Mouse (Mus musculus) forebrain, embryonic 12.5 days (tissue): ENCODE measurements around the gene Smpd2. TPM values are rescaled to one million over a fixed set of nuclear protein-coding genes. Genes with fewer than 3 reads are reported as not detected.

Experiments used
- ATAC-seq: fragments of 200-750 bp; cut with Nextera tagmentation; 2 replicates; pipeline ENCODE4 v1.8.0; 2017; ENCODE audit warnings: moderate TSS enrichment; ENCODE audit not compliant: low FRiP score
- H3K27ac ChIP-seq: fragments of 300-500 bp; sonication (generic); 2 replicates; pipeline ENCODE4 v1.5.1; 2016; ENCODE audit warnings: mild to moderate bottlenecking
- H3K27me3 ChIP-seq: fragments of 300-500 bp; sonication (generic); 2 replicates; pipeline ENCODE4 v1.6.1; 2016; ENCODE audit warnings: mild to moderate bottlenecking
- H3K36me3 ChIP-seq: fragments of 300-500 bp; sonication (generic); replicated peaks from 2 replicates; pipeline ENCODE4 v1.6.1; 2016; ENCODE audit warnings: mild to moderate bottlenecking
- H3K4me1 ChIP-seq: fragments of 300-500 bp; sonication (generic); 2 replicates; pipeline ENCODE4 v1.6.1; 2016
- H3K4me2 ChIP-seq: fragments of 300-500 bp; sonication (generic); 2 replicates; pipeline ENCODE4 v1.6.1; 2016; ENCODE audit warnings: mild to moderate bottlenecking, moderate library complexity
- H3K4me3 ChIP-seq: fragments of 300-500 bp; sonication (generic); replicated peaks from 2 replicates; pipeline ENCODE4 v1.5.1; 2016; ENCODE audit warnings: mild to moderate bottlenecking
- H3K9ac ChIP-seq: fragments of 300-500 bp; sonication (generic); 2 replicates; pipeline ENCODE4 v1.6.1; 2016; ENCODE audit warnings: mild to moderate bottlenecking
- H3K9me3 ChIP-seq: fragments of 300-500 bp; sonication (generic); 2 replicates; pipeline ENCODE4 v1.6.1; 2016
- WGBS: fragments of 180-500 bp; shearing (Covaris S2); methylation state at CpG from one replicate; pipeline ENCODE4 v1.1.7; 2016; 5-methylcytosine and 5-hydroxymethylcytosine counted together
- polyA plus RNA-seq: library from polyadenylated mRNA; unstranded; fragments of >200 nt; fragmentation: Nextera tagmentation; extraction: Ambion mirVana; gene quantifications from 2 replicates; pipeline ENCODE4 v1.2.1, GENCODE M21; 2016

Gene Smpd2
- 52.2 and 52.3 TPM in 2 replicates for polyA plus RNA-seq

DNA sequence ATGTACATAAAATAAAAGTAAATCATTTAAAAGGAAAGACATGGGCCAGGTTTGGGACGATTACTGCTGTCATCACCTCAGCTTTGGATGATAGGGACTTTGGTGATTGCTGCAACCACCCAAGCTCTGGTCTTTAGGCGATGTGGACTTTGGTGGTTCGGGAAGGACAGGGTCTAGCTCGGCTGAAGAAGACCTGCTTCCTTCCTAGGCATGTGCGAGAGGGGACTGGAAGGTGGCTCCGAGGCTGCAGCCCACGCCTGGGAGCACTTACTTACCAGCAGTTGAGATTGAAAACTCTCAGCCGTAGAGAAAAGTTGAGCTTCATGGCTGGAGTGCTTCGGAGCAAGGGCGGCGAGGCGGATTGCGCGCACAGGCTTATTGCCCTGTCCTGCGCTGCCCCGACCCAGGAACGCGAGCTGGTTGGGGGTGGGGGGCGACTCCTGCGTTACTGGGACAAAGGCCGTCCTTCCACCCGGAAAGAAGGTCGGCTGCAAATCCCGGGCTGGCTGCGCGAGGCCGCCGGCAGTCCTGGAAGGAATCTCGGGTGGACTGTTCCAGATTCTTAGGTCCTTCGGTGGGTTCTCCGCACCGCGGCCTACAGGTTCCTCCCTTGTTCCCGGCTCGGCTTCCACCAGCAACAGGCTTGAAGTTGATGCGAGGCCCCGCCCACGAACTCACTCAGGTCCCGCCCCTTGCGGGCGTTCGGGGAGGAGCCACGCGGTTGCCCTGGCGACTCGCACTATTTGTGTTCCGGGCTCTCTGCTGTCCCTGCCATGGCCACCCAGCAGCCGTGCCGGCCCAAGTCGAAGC lies at the start of gene Smpd2, which contains the start of gene Ppil6:
Gene Smpd2, minus strand, starts transcription at position 662 of the 810 bp plus-strand sequence.
Gene Ppil6, plus strand, starts transcription at position 732 of the 810 bp plus-strand sequence.
- Histone ChIP-seq H3K36me3 (peaks cover 37% of the 10 kb centered on the region), H3K27ac (peak within 1 kb of the TSS; percentile 75), H3K9me3 (no peaks in the 10 kb centered on the region), H3K4me3 (peak within 1 kb of the TSS; percentile 63), H3K27me3 (no peaks in the 10 kb centered on the region), H3K9ac (peak within 1 kb of the TSS; percentile 68), H3K4me1 (peaks cover 34% of the 10 kb centered on the region), H3K4me2 (peak within 1 kb of the TSS; percentile 98)
- peak; percentile 96 for ATAC-seq
- under 1% methylated on average over 49 of the region's 50 CpGs for WGBS

DNA sequence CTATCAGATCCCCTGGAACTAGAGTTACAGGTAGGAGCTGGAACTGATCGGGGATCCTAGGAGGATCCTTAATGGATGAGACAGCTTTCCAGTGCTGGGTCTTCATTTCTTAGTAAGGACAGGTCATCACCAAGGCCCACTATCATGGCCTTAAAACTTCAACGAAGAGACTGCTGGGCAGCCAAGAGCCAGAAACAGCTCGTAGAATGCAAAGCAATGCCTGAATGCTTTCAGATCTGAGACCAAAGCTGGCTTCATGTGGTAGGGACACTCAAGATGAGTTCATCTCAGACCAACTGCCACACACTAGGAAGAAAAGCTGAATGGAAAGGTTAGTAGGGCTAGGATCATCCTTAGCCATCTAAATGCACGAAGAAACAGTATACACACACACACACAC lies 48.8 kb upstream of the Smpd2 start:
- H3K9ac ChIP-seq = no peak overlapping the region
- H3K4me2 ChIP-seq = no peak overlapping the region
- 92% methylated on average over 4 of the region's 4 CpGs for WGBS
- H3K9me3 ChIP-seq = no peaks in the 10 kb centered on the region
- no peaks in the 10 kb centered on the region for H3K27me3 ChIP-seq
- H3K27ac ChIP-seq = no peak overlapping the region
- H3K4me1 ChIP-seq = peaks cover 2% of the 10 kb centered on the region; the same call in 1 of the 2 replicates
- ATAC-seq = no peak
- H3K36me3 ChIP-seq = peaks cover 43% of the 10 kb centered on the region
- H3K4me3 ChIP-seq = no peak overlapping the region

DNA sequence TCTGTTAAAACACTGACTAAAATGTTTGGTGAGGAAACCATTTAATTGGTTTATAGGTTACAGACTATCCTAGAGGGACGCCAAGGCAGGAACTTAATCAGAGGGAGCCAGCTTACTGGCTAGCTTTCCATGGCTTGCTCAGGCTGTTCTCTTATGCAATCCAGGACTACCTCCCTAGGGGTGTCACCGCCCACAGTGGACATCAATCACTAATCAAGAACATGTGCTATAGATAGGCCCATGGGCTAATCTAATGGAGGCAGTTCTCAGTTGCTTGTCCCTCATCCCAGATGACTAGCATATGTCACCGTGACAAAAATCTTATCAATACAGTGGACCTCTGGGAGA lies 47.8 kb upstream of the Smpd2 start:
- Histone ChIP-seq H3K9ac (no peak overlapping the region), H3K9me3 (no peaks in the 10 kb centered on the region), H3K27me3 (no peaks in the 10 kb centered on the region), H3K4me2 (no peak overlapping the region), H3K27ac (no peak overlapping the region), H3K4me3 (no peak overlapping the region), H3K4me1 (no peaks in the 10 kb centered on the region), H3K36me3 (peaks cover 53% of the 10 kb centered on the region)
- no peak for ATAC-seq
- WGBS = 93% methylated on average over 3 of the region's 3 CpGs

DNA sequence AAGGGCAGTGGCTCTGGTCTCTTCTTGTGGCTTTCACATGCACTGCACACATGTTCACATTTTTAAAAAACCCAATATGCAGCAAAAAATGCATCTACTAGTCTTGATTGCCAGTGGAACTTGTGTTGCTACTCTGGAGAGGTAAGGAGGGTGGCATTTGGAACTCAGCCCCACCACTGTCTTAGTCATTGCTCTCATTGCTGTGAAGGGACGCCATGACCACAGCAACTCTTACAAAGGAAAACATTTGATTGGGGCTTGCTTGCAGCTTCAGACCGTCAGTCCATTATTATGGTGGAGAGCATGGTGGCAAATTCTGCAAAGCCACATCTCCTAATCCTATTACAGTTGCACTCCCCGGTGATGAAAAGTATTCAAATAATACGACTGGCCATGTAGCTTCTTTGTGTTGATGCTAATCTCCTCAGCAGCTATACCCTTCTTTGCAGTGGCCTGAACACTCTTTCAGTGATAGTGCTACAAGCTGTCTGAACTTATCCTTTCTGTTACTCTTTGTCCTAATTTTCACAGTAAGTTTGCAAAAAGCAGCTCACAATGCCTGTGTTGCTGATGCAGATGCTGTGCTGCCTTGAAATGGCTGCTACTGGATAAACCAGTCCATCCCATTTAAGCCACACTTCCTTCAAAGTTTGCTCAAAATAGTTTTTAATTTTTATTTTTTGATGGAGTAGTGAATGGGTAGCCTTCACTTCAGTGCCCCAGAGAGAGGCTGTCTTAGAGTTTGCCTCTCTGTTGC lies 47.2 kb upstream of the Smpd2 start:
- Histone ChIP-seq H3K9me3 (no peaks in the 10 kb centered on the region), H3K27me3 (no peaks in the 10 kb centered on the region), H3K4me1 (no peaks in the 10 kb centered on the region), H3K36me3 (peaks cover 59% of the 10 kb centered on the region), H3K27ac (no peak overlapping the region), H3K4me3 (no peak overlapping the region), H3K9ac (no peak overlapping the region), H3K4me2 (no peak overlapping the region)
- ATAC-seq = no peak
- 46% methylated on average over 4 of the region's 4 CpGs for WGBS

DNA sequence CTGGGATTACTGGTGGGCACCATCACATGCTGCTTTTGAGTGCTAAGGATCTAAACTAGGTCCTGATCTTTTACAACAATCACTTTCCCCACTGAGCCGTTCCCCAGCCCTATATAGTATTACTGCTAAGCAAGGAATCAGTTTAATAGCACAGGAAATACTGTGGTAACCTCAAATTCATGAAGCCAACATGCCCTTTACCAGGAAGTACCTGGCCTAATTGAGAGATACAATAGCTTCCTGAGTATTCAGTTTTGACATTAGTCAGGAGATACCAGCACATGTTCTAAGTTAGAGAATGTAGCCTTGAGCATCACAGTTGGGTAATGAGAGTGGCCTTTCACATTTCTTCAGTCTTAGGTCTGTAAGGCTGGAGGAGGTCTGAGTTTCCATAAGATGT lies 46.5 kb upstream of the Smpd2 start:
- 92% methylated on average over 1 of the region's 1 CpGs for WGBS
- Histone ChIP-seq H3K36me3 (peaks cover 60% of the 10 kb centered on the region), H3K4me3 (no peak overlapping the region), H3K27ac (no peak overlapping the region), H3K4me1 (no peaks in the 10 kb centered on the region), H3K4me2 (no peak overlapping the region), H3K27me3 (no peaks in the 10 kb centered on the region), H3K9ac (no peak overlapping the region), H3K9me3 (no peaks in the 10 kb centered on the region)
- ATAC-seq = no peak

DNA sequence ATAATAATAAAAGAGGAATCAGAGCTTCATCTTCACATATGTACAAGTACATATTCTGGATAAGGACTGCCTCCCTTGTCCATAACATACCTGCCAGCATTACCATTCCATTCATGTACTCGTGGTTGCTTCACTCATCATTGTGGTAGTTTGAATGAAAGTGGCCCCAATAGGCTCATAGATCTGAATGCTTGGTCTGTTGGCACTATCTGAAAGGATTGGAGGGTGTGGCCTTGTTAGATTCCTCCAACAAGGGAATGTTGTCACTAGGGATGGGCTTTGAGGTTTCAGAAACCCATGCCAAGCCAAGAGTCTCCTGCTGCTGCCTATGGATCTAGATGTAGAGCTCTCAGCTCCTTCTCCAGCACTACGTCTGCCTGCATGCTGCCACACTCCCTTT lies 45.8 kb upstream of the Smpd2 start:
- Histone ChIP-seq H3K9ac (no peak overlapping the region), H3K36me3 (peaks cover 64% of the 10 kb centered on the region), H3K4me2 (no peak overlapping the region), H3K9me3 (no peaks in the 10 kb centered on the region), H3K27ac (no peak overlapping the region), H3K27me3 (no peaks in the 10 kb centered on the region), H3K4me1 (no peaks in the 10 kb centered on the region), H3K4me3 (no peak overlapping the region)
- 87% methylated on average over 2 of the region's 2 CpGs for WGBS
- no peak for ATAC-seq

DNA sequence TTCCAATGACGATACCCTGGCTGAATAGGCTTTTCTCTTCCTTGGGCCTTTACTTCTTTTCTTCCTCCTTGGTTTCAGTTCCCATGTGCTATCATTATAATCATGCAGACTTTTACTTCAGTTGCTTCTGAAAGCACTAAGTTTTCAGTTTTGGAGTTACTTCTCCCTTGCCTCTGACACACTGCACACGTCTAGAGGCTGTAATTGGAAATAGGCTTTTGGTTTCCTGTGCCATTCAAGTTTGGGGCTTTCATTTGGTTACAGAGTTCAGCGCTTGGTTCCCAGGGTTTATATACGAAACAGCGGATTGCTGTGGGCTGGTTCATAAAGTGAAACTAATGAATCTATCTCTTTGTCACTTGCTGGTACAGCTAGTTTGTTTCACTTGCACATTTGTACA lies 39.8 kb upstream of the Smpd2 start:
- WGBS = 92% methylated on average over 5 of the region's 5 CpGs
- ATAC-seq = no peak
- H3K27ac ChIP-seq = no peak overlapping the region
- H3K9me3 ChIP-seq = no peaks in the 10 kb centered on the region
- no peaks in the 10 kb centered on the region for H3K27me3 ChIP-seq
- no peak overlapping the region for H3K4me3 ChIP-seq
- H3K9ac ChIP-seq = no peak overlapping the region
- H3K4me1 ChIP-seq = no peaks in the 10 kb centered on the region; the same call in 1 of the 2 replicates
- H3K4me2 ChIP-seq = no peak overlapping the region
- H3K36me3 ChIP-seq = peaks cover 63% of the 10 kb centered on the region

DNA sequence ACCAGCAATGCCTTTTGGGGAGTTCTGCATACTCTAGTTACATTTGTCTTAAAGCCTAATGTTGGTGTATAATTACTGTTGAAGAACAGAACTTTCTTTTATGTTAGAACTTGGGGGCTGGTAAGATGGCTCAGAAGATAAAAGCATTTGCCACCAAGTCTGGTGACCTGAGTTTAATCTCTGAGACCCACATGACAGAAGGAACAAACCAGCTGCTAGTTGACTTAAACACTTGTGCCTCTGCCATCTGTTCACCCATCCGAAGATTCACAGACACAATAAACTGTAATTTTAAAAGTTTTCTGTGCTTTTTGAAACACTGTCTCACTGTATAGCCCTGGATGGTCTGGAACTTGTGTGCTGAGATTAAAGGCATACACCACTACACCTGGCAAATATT lies 35.5 kb upstream of the Smpd2 start:
- ATAC-seq = no peak
- Histone ChIP-seq H3K27me3 (no peaks in the 10 kb centered on the region), H3K4me2 (no peak overlapping the region), H3K4me3 (no peak overlapping the region), H3K9ac (no peak overlapping the region), H3K9me3 (no peaks in the 10 kb centered on the region), H3K4me1 (peaks cover 21% of the 10 kb centered on the region), H3K36me3 (peaks cover 41% of the 10 kb centered on the region), H3K27ac (no peak overlapping the region)
- WGBS = 79% methylated on average over 1 of the region's 1 CpGs

DNA sequence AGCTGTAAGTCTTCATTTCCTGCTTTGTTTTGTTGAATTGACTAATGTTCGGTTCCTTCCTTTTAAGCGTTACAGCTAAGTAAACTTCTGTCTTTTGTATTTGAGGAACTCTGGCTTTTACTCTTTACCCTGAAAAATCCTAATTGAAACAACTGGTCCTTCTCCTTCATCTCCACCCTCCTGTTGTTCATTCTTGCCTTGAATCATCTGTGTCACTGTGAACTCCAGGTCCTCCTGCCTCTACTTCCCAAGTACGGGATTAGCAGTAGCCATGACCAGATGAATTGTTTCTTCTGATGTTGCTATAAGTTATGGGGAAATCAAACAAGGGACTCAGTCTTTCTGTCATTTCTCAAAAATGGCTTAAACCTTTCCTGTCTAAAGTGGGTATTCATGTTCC lies 33.2 kb upstream of the Smpd2 start:
- no peak for ATAC-seq
- Histone ChIP-seq H3K9me3 (no peaks in the 10 kb centered on the region), H3K27ac (no peak overlapping the region), H3K4me3 (no peak overlapping the region), H3K9ac (no peak overlapping the region), H3K4me1 (peaks cover 23% of the 10 kb centered on the region), H3K4me2 (no peak overlapping the region), H3K27me3 (no peaks in the 10 kb centered on the region), H3K36me3 (peaks cover 23% of the 10 kb centered on the region)
- WGBS = 87% methylated on average over 3 of the region's 3 CpGs

DNA sequence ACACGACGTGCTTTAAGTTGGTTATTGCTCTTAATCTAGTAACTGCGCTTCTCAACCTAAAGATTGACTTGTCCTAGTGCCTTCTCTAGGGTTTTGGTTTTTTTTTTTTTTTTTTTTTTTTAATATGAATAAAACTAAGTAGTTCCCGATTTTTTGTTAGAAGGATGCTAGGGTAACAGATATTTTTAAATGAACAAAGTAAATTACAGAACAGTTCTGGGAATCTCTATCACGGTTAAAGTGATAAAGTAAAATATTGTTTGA lies 30.2 kb upstream of the Smpd2 start:
- peaks cover 13% of the 10 kb centered on the region for H3K36me3 ChIP-seq
- peaks cover 26% of the 10 kb centered on the region for H3K4me1 ChIP-seq
- peak overlapping the region; percentile 95 for H3K4me3 ChIP-seq
- no peaks in the 10 kb centered on the region for H3K27me3 ChIP-seq
- H3K4me2 ChIP-seq = peak overlapping the region; percentile 63
- H3K27ac ChIP-seq = peak overlapping the region; percentile 97; the same call in 1 of the 2 replicates
- H3K9me3 ChIP-seq = no peaks in the 10 kb centered on the region
- ATAC-seq = no peak
- WGBS = 5% methylated on average over 5 of the region's 5 CpGs
- peak overlapping the region; percentile 89; the same call in 1 of the 2 replicates for H3K9ac ChIP-seq

DNA sequence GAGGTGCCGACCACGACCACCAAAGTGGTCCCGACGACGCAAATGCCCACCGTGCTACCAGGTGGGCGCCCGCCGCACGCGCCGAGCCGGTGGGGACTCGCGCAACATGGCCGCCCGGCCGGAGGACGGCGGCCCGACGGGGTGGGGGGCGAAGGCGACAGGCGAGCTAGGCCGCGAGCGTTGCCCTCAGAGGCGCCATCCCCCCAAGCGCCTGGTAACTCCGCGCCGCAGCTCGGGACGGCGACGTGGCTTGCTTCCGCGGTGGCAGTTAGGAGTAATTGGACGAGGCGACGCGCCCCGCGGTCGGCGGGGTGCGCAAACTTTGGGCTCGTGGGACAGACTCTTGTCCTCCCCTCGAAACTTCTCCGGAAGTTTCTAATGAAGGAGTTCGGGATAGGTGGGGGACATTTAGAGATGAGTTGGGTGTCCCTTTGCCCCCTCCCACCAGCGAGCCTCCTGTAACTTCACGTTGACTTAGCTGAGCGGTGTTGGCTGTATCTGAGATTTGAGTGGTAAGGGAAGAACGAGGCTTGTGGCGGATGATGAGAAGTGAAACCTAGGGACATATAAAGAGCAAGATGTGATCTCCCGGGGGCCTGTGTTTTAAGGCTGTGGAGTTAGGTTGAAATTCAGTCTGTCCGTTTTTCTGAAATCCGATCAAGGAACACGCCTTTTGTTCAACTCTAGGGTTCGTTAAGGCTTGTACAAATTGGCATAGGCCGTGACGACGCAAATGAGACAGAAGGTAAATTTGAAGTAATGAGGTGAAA lies 29.7 kb upstream of the Smpd2 start:
- WGBS = under 1% methylated on average over 63 of the region's 65 CpGs

DNA sequence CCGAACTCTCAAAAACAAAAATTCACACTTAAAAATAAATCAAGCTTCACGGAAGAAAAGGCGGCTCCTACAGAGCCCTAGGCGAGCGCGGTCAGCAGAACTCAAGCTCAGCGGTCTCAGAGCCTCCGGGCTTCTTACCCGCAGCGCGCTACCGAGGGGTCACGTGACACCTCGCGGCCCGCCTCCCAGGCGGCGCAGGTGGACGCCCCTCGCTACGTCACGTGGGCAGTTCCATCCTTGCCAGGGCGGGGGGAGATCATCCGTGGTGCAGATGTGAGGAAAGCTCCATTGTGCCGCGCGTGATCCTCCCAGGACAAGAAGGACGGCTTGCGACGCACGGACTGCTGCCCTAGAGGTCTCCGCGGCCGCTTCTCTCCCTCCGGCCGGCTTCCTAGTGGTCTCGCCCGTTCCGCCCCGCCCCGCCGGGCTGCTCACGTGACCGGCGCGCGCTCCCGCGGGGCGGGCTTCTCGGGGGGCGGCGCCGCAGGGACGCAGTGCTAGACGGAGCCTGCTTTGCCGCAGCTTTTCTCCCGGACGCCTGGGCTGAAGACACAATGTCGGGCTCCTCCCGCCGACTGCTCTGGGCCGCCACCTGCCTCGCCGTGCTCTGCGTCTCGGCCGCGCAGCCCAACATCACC lies 28.9 kb upstream of the Smpd2 start, which contains the start of gene Cd164:
Gene Cd164, plus strand, starts transcription at position 434 of the 638 bp plus-strand sequence.
- no peaks in the 10 kb centered on the region for H3K9me3 ChIP-seq
- peak within 1 kb of the TSS; percentile 63 for H3K4me2 ChIP-seq
- H3K9ac ChIP-seq = peak within 1 kb of the TSS; percentile 89
- peak within 1 kb of the TSS; percentile 95 for H3K4me3 ChIP-seq
- peak within 1 kb of the TSS; percentile 97 for H3K27ac ChIP-seq
- H3K36me3 ChIP-seq = peaks cover 4% of the 10 kb centered on the region; the same call in 1 of the 2 replicates
- WGBS = under 1% methylated on average over 67 of the region's 69 CpGs
- no peaks in the 10 kb centered on the region for H3K27me3 ChIP-seq
- peaks cover 26% of the 10 kb centered on the region for H3K4me1 ChIP-seq
- ATAC-seq = peak; percentile 95

More for the DNA sequence above, 29.7 kb upstream of the Smpd2 start:
- peak overlapping the region; percentile 63 for H3K4me2 ChIP-seq
- H3K9me3 ChIP-seq = no peaks in the 10 kb centered on the region
- H3K36me3 ChIP-seq = peaks cover 9% of the 10 kb centered on the region
- H3K27ac ChIP-seq = peak overlapping the region; percentile 97
- peak overlapping the region; percentile 89 for H3K9ac ChIP-seq
- H3K4me3 ChIP-seq = peak overlapping the region; percentile 95
- H3K27me3 ChIP-seq = no peaks in the 10 kb centered on the region
- peaks cover 26% of the 10 kb centered on the region for H3K4me1 ChIP-seq
- ATAC-seq = peak; percentile 12; the same call in 1 of the 2 replicates
